Mouse (Mus musculus): ENCODE results near the gene Slc17a1. TPM values are rescaled to one million over a fixed set of nuclear protein-coding genes. Genes with fewer than 3 reads are reported as not detected.

The Slc17a1 gene
- total and polyA plus RNA-seq, 2 experiments, result 13.3 to 14.5 TPM

GRCm38 (mm10) chr13:23928637-23929036 is 61.1 kb downstream of the Slc17a1 start:
- Histone ChIP-seq H3K9ac (ENCODE audit: low read depth, low read length) (peak overlapping the region; percentile 23; the same call in 1 of the 2 replicates), H3K79me2 (ENCODE audit: control insufficient read depth, insufficient read depth, low read length) (no peaks in the 10 kb centered on the region), H3K27me3 (ENCODE audit: control insufficient read depth, insufficient read depth, low read length) (no peaks in the 10 kb centered on the region), H3K4me1 (ENCODE audit: control insufficient read depth, insufficient read depth, low read length) (peaks cover 4% of the 10 kb centered on the region; the same call in 1 of the 2 replicates), H3K27ac (replicated peaks; ENCODE audit: insufficient read depth, low read depth, low read length) (no peak overlapping the region), H3K4me3 (ENCODE audit: insufficient read depth, low read depth, low read length) (no peak overlapping the region; the same call in 1 of the 2 replicates), H3K36me3 (ENCODE audit: control insufficient read depth, insufficient read depth, low read length) (no peaks in the 10 kb centered on the region)
- TF ChIP-seq CTCF (IDR thresholded peaks at IDR 0.05; ENCODE audit: low read depth, low read length) (no peak), POLR2A (IDR thresholded peaks at IDR 0.05; ENCODE audit: extremely low read depth, insufficient read depth, low read length) (no peak)
- peak; percentile 74 for DNase-seq (ENCODE audit: extremely low read depth, low read depth, low spot score)
- WGBS, result 25% methylated on average over 3 of the region's 3 CpGs

DNA sequence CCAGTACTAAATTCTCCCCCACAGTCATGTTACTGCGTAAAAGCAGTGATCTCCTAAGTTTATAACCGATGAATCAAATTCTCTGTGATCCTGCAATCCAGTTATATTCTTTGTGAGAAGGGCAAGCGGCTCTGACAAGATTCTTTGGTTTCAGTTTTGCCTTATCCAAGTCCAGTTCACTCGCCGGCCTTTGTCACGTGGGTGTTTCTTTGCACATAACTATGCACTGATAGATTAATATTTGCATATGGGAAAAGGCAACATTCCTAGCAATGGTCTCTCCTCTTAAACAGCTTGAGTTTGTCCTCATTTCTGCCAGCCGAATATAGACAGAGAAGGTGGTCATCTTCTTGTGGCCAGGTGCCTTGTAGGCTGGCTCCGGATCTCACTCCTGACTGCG is 62.9 kb downstream of the Slc17a1 start:
- no peak overlapping the region for H3K4me3 ChIP-seq (ENCODE audit: insufficient read depth, low read depth, low read length)
- H3K27ac ChIP-seq (replicated peaks; ENCODE audit: insufficient read depth, low read depth, low read length), result no peak overlapping the region
- no peak for TF ChIP-seq CTCF (IDR thresholded peaks at IDR 0.05; ENCODE audit: low read depth, low read length)
- TF ChIP-seq POLR2A (IDR thresholded peaks at IDR 0.05; ENCODE audit: extremely low read depth, insufficient read depth, low read length), result no peak
- WGBS, result 51% methylated on average over 9 of the region's 9 CpGs
- no peaks in the 10 kb centered on the region for H3K79me2 ChIP-seq (ENCODE audit: control insufficient read depth, insufficient read depth, low read length)
- H3K36me3 ChIP-seq (ENCODE audit: control insufficient read depth, insufficient read depth, low read length), result no peaks in the 10 kb centered on the region
- H3K27me3 ChIP-seq (ENCODE audit: control insufficient read depth, insufficient read depth, low read length), result no peaks in the 10 kb centered on the region
- DNase-seq (ENCODE audit: extremely low read depth, low read depth, low spot score), result peak; percentile 57
- H3K4me1 ChIP-seq (ENCODE audit: control insufficient read depth, insufficient read depth, low read length), result peaks cover 4% of the 10 kb centered on the region; the same call in 1 of the 2 replicates
- H3K9ac ChIP-seq (ENCODE audit: low read depth, low read length), result no peak overlapping the region

GRCm38 (mm10) chr13:23930904-23931303 is 63.4 kb downstream of the Slc17a1 start:
- no peak overlapping the region for H3K4me3 ChIP-seq (ENCODE audit: insufficient read depth, low read depth, low read length)
- H3K9ac ChIP-seq (ENCODE audit: low read depth, low read length), result no peak overlapping the region
- no peaks in the 10 kb centered on the region for H3K79me2 ChIP-seq (ENCODE audit: control insufficient read depth, insufficient read depth, low read length)
- TF ChIP-seq CTCF (IDR thresholded peaks at IDR 0.05; ENCODE audit: low read depth, low read length), result no peak
- no peak for TF ChIP-seq POLR2A (IDR thresholded peaks at IDR 0.05; ENCODE audit: extremely low read depth, insufficient read depth, low read length)
- peaks cover 4% of the 10 kb centered on the region; the same call in 1 of the 2 replicates for H3K4me1 ChIP-seq (ENCODE audit: control insufficient read depth, insufficient read depth, low read length)
- no peak overlapping the region for H3K27ac ChIP-seq (replicated peaks; ENCODE audit: insufficient read depth, low read depth, low read length)
- no peak for DNase-seq (ENCODE audit: extremely low read depth, low read depth, low spot score)
- H3K36me3 ChIP-seq (ENCODE audit: control insufficient read depth, insufficient read depth, low read length), result no peaks in the 10 kb centered on the region
- no peaks in the 10 kb centered on the region for H3K27me3 ChIP-seq (ENCODE audit: control insufficient read depth, insufficient read depth, low read length)
- 84% methylated on average over 11 of the region's 11 CpGs for WGBS

DNA sequence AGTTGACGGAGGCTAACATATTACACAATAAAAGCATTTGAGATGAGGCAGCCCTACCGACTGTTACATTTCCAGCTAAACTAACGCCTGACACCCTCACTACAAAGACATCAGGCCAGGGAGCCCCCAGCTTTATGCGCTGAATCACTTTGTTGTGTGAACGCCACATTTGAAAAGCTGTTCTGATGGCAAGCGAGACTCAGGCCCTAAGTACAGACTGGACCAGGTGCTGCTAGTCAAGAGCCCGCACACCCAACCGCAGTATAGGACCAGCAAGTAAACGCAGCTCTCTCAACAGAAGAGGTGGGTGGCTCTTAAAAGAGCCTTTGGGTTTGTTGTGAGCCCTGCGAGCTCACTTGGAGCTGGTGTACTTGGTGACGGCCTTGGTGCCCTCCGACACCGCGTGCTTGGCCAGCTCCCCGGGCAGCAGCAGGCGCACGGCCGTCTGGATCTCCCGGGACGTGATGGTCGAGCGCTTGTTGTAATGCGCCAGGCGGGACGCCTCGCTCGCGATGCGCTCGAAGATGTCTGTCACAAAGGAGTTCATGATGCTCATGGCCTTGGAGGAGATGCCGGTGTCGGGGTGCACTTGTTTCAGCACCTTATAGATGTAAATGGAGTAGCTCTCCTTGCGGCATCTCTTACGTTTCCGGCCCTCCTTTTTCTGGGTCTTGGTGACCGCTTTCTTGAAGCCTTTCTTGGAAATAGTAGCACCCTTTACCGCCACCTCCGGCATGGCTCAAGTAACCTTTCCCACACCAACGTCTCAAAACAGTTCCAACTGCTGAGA is 66.1 kb downstream of the Slc17a1 start, which contains the start of gene Hist1h2ba:
Gene Hist1h2ba, minus strand, starts transcription at position 736 of the 790 bp plus-strand sequence.
- Histone ChIP-seq H3K27ac (replicated peaks; ENCODE audit: insufficient read depth, low read depth, low read length) (no peak within 1 kb of the TSS), H3K4me3 (ENCODE audit: insufficient read depth, low read depth, low read length) (no peak within 1 kb of the TSS), H3K36me3 (ENCODE audit: control insufficient read depth, insufficient read depth, low read length) (no peaks in the 10 kb centered on the region), H3K9ac (ENCODE audit: low read depth, low read length) (no peak within 1 kb of the TSS), H3K79me2 (ENCODE audit: control insufficient read depth, insufficient read depth, low read length) (no peaks in the 10 kb centered on the region), H3K27me3 (ENCODE audit: control insufficient read depth, insufficient read depth, low read length) (no peaks in the 10 kb centered on the region), H3K4me1 (ENCODE audit: control insufficient read depth, insufficient read depth, low read length) (peaks cover 2% of the 10 kb centered on the region; the same call in 1 of the 2 replicates)
- TF ChIP-seq CTCF (IDR thresholded peaks at IDR 0.05; ENCODE audit: low read depth, low read length) (no peak), POLR2A (IDR thresholded peaks at IDR 0.05; ENCODE audit: extremely low read depth, insufficient read depth, low read length) (no peak)
- no peak for DNase-seq (ENCODE audit: extremely low read depth, low read depth, low spot score)
- 96% methylated on average over 39 of the region's 39 CpGs for whole genome bisulfite sequencing

- H3K79me2 ChIP-seq (ENCODE audit: control insufficient read depth, insufficient read depth, low read length), result no peaks in the 10 kb centered on the region
- no peaks in the 10 kb centered on the region for H3K27me3 ChIP-seq (ENCODE audit: control insufficient read depth, insufficient read depth, low read length)
- TF ChIP-seq POLR2A (IDR thresholded peaks at IDR 0.05; ENCODE audit: extremely low read depth, insufficient read depth, low read length) (no peak), CTCF (IDR thresholded peaks at IDR 0.05; ENCODE audit: low read depth, low read length) (no peak)
- no peaks in the 10 kb centered on the region for H3K36me3 ChIP-seq (ENCODE audit: control insufficient read depth, insufficient read depth, low read length)
- no peak within 1 kb of the TSS for H3K9ac ChIP-seq (ENCODE audit: low read depth, low read length)
- WGBS, result 91% methylated on average over 10 of the region's 10 CpGs
- DNase-seq (ENCODE audit: extremely low read depth, low read depth, low spot score), result no peak
- H3K4me3 ChIP-seq (ENCODE audit: insufficient read depth, low read depth, low read length), result no peak within 1 kb of the TSS
- no peaks in the 10 kb centered on the region for H3K4me1 ChIP-seq (ENCODE audit: control insufficient read depth, insufficient read depth, low read length)
- H3K27ac ChIP-seq (replicated peaks; ENCODE audit: insufficient read depth, low read depth, low read length), result no peak within 1 kb of the TSS
These were observed 66.6 kb downstream of the Slc17a1 start, which contains the start of gene Hist1h2aa for GRCm38 (mm10) chr13:23934211-23934520. TSS of gene Hist1h2aa (plus strand) at chr13:23934462.

DNA sequence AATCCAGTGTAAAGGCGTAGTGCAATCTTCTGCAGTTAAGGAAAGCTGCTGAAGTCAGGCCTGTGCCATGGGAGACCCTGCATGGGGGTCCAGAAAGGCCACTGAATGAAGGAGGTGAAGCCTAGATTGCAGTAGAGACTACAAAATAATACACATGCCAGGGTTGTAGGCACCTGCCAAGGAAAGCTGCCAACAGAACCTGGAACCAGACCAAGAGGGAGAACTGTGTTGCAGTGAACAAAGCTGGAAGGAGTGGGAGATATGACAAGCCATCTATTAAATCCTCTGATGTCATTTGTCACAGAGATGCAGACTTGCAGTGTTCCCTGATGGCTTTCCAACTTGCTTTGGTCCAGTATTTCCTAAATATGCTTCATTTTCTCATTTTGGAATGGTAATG is 71.1 kb downstream of the Slc17a1 start:
- no peaks in the 10 kb centered on the region for H3K79me2 ChIP-seq (ENCODE audit: control insufficient read depth, insufficient read depth, low read length)
- no peak overlapping the region for H3K27ac ChIP-seq (replicated peaks; ENCODE audit: insufficient read depth, low read depth, low read length)
- no peak for TF ChIP-seq POLR2A (IDR thresholded peaks at IDR 0.05; ENCODE audit: extremely low read depth, insufficient read depth, low read length)
- no peak for TF ChIP-seq CTCF (IDR thresholded peaks at IDR 0.05; ENCODE audit: low read depth, low read length)
- H3K27me3 ChIP-seq (ENCODE audit: control insufficient read depth, insufficient read depth, low read length), result no peaks in the 10 kb centered on the region
- DNase-seq (ENCODE audit: extremely low read depth, low read depth, low spot score), result peak; percentile 59
- WGBS, result 96% methylated on average over 1 of the region's 1 CpGs
- H3K9ac ChIP-seq (ENCODE audit: low read depth, low read length), result no peak overlapping the region
- H3K4me1 ChIP-seq (ENCODE audit: control insufficient read depth, insufficient read depth, low read length), result no peaks in the 10 kb centered on the region
- no peaks in the 10 kb centered on the region for H3K36me3 ChIP-seq (ENCODE audit: control insufficient read depth, insufficient read depth, low read length)
- H3K4me3 ChIP-seq (ENCODE audit: insufficient read depth, low read depth, low read length), result no peak overlapping the region
